Mouse (Mus musculus) limb, embryonic 15.5 days (tissue): ENCODE data around the gene Tob1. TPM values are rescaled to one million over a fixed set of nuclear protein-coding genes. Genes with fewer than 3 reads are reported as not detected.

ENCODE experiments used
- ATAC-seq: fragments of 200-750 bp; cut with Nextera tagmentation; 2 replicates; pipeline ENCODE4 v1.8.0; 2017; ENCODE audit warnings: low read depth, moderate TSS enrichment; ENCODE audit not compliant: insufficient number of reproducible peaks, low FRiP score, low TSS enrichment
- H3K27ac ChIP-seq: fragments of 300-500 bp; sonication (generic); 2 replicates; pipeline ENCODE4 v1.5.1; 2015; ENCODE audit warnings: moderate library complexity, mild to moderate bottlenecking, inconsistent platforms
- H3K27me3 ChIP-seq: fragments of 300-500 bp; sonication (generic); 2 replicates; pipeline ENCODE4 v1.6.1; 2015; ENCODE audit warnings: inconsistent platforms
- H3K36me3 ChIP-seq: fragments of 300-500 bp; sonication (generic); 2 replicates; pipeline ENCODE4 v1.6.1; 2015; ENCODE audit warnings: inconsistent platforms
- H3K4me1 ChIP-seq: fragments of 300-500 bp; sonication (generic); 2 replicates; pipeline ENCODE4 v1.6.1; 2015; ENCODE audit warnings: inconsistent platforms
- H3K4me2 ChIP-seq: fragments of 300-500 bp; sonication (generic); 2 replicates; pipeline ENCODE4 v1.6.1; 2015; ENCODE audit warnings: mild to moderate bottlenecking, inconsistent platforms
- H3K4me3 ChIP-seq: fragments of 300-500 bp; sonication (generic); 2 replicates; pipeline ENCODE4 v1.5.1; 2015; ENCODE audit warnings: mild to moderate bottlenecking, inconsistent platforms
- H3K9ac ChIP-seq: fragments of 300-500 bp; sonication (generic); 2 replicates; pipeline ENCODE4 v1.6.1; 2015; ENCODE audit warnings: inconsistent platforms
- H3K9me3 ChIP-seq: fragments of 300-500 bp; sonication (generic); 2 replicates; pipeline ENCODE4 v1.6.1; 2016; ENCODE audit warnings: inconsistent platforms
- WGBS: fragments of 180-500 bp; shearing (Covaris S2); methylation state at CpG from one replicate; pipeline ENCODE4 v1.1.7; 2015; 5-methylcytosine and 5-hydroxymethylcytosine counted together
- polyA plus RNA-seq: library from polyadenylated mRNA; unstranded; fragments of >200 nt; fragmentation: Nextera tagmentation; extraction: Ambion mirVana; gene quantifications from 2 replicates; pipeline ENCODE4 v1.2.1, GENCODE M21; 2015

Tob1 gene
- polyA plus RNA-seq, 1 experiment from 2014 or later: 43.1 TPM

GRCm38 (mm10) chr11:94177841-94178585 lies 33.2 kb upstream of the Tob1 start:
- H3K9ac ChIP-seq: no peak overlapping the region
- H3K36me3 ChIP-seq: no peaks in the 10 kb centered on the region
- ATAC-seq: no peak
- peaks cover 14% of the 10 kb centered on the region for H3K4me1 ChIP-seq
- H3K27ac ChIP-seq: no peak overlapping the region
- 70% methylated on average over 15 of the region's 15 CpGs for WGBS
- H3K4me3 ChIP-seq: no peak overlapping the region
- no peak overlapping the region for H3K4me2 ChIP-seq
- H3K9me3 ChIP-seq: no peaks in the 10 kb centered on the region
- H3K27me3 ChIP-seq: no peaks in the 10 kb centered on the region

DNA sequence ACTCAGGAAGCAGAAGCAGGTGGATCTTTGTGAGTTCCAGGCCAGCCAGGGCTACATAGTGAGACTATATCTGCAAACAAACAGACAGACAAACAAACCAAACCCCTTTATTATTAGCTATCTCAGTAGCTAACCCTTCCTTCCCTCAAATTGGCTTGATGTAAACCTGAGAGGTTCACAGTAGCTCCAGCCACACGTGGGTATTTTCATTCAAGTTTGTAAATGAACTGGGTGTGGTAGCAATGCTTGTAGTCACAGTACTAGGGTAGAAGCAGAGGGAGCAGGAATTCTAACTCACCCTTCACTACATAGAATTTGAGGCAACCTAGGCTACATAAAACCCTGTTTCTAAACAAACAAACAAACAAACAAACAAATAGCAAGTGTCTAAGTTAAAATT lies 31.5 kb upstream of the Tob1 start:
- WGBS: 16% methylated on average over 1 of the region's 1 CpGs
- H3K27me3 ChIP-seq: no peaks in the 10 kb centered on the region
- no peaks in the 10 kb centered on the region for H3K36me3 ChIP-seq
- no peak overlapping the region for H3K27ac ChIP-seq
- H3K4me1 ChIP-seq: peaks cover 14% of the 10 kb centered on the region
- H3K9ac ChIP-seq: no peak overlapping the region
- H3K4me3 ChIP-seq: no peak overlapping the region
- no peak overlapping the region for H3K4me2 ChIP-seq
- H3K9me3 ChIP-seq: no peaks in the 10 kb centered on the region
- ATAC-seq: no peak

GRCm38 (mm10) chr11:94180194-94180593 lies 31.1 kb upstream of the Tob1 start:
- Histone ChIP-seq H3K4me3 (no peak overlapping the region), H3K4me2 (no peak overlapping the region), H3K27ac (no peak overlapping the region), H3K27me3 (no peaks in the 10 kb centered on the region), H3K4me1 (peaks cover 13% of the 10 kb centered on the region), H3K9me3 (no peaks in the 10 kb centered on the region), H3K36me3 (no peaks in the 10 kb centered on the region), H3K9ac (no peak overlapping the region)
- no peak for ATAC-seq
- 76% methylated on average over 4 of the region's 4 CpGs for WGBS

DNA sequence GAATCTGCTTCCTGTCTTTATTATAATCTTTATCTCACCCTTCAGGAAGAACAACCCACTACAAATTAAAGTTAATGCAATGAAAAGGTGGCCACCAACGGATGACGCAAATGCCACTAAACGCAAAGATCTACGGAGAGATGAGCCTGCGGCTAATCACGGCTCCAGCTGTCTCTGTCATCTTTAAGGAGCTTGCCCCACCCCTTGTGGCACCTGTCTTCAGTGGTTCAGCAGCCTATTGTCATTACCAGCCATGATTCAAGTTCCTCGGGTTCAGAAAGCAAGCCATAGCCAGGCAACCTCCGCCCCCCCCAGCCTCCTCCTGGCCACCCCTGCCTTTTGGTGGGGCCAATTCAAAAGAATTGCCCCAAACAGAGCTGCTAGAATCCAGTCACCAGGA lies 29.6 kb upstream of the Tob1 start:
- H3K9me3 ChIP-seq: no peaks in the 10 kb centered on the region
- no peak overlapping the region for H3K9ac ChIP-seq
- no peaks in the 10 kb centered on the region for H3K36me3 ChIP-seq
- no peak overlapping the region for H3K4me3 ChIP-seq
- no peak for ATAC-seq
- no peaks in the 10 kb centered on the region for H3K27me3 ChIP-seq
- 84% methylated on average over 8 of the region's 8 CpGs for WGBS
- H3K27ac ChIP-seq: no peak overlapping the region
- 0 out of 2 replicates have a peak, but pooled peaks cover 4% of the 10 kb centered on the region for H3K4me1 ChIP-seq
- no peak overlapping the region for H3K4me2 ChIP-seq

DNA sequence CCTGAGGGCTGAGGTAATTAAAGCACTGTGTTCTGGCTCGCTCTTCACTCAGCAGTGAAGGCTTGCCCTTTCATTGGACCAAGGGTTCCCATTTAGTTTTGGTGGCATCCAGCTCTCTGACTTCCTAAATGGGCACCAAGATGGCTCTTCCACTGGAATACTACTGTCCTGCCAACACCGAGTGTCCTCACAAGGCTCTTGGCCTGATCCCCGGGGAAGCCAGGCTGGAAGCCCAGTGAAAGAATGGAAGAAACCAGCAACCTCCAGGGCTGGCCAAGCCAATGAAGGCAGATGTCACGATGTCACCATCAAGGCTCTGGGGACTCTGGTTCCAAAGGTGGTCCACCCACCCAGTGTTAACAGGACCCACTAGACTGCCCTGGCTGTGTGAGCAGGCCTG lies 28.5 kb upstream of the Tob1 start:
- Histone ChIP-seq H3K27me3 (no peaks in the 10 kb centered on the region), H3K36me3 (no peaks in the 10 kb centered on the region), H3K27ac (no peak overlapping the region), H3K4me1 (0 out of 2 replicates have a peak, but pooled peaks cover 4% of the 10 kb centered on the region), H3K4me2 (no peak overlapping the region), H3K9ac (no peak overlapping the region), H3K9me3 (no peaks in the 10 kb centered on the region), H3K4me3 (no peak overlapping the region)
- WGBS: 81% methylated on average over 4 of the region's 4 CpGs
- no peak for ATAC-seq

- no peak for ATAC-seq
- 90% methylated on average over 5 of the region's 5 CpGs for WGBS
- H3K4me1 ChIP-seq: 0 out of 2 replicates have a peak, but pooled peaks cover 4% of the 10 kb centered on the region
- H3K9ac ChIP-seq: no peak overlapping the region
- H3K27me3 ChIP-seq: no peaks in the 10 kb centered on the region
- no peaks in the 10 kb centered on the region for H3K36me3 ChIP-seq
- no peak overlapping the region for H3K27ac ChIP-seq
- no peaks in the 10 kb centered on the region for H3K9me3 ChIP-seq
- no peak overlapping the region for H3K4me3 ChIP-seq
- no peak overlapping the region for H3K4me2 ChIP-seq
Observed at GRCm38 (mm10) chr11:94183120-94183519, 28.1 kb upstream of the Tob1 start.

GRCm38 (mm10) chr11:94183671-94184070 lies 27.6 kb upstream of the Tob1 start:
- Histone ChIP-seq H3K27me3 (no peaks in the 10 kb centered on the region), H3K36me3 (no peaks in the 10 kb centered on the region), H3K4me1 (0 out of 2 replicates have a peak, but pooled peaks cover 2% of the 10 kb centered on the region), H3K4me2 (no peak overlapping the region), H3K9me3 (no peaks in the 10 kb centered on the region), H3K9ac (no peak overlapping the region), H3K4me3 (no peak overlapping the region), H3K27ac (no peak overlapping the region)
- ATAC-seq: no peak
- WGBS: 76% methylated on average over 2 of the region's 2 CpGs

GRCm38 (mm10) chr11:94189579-94189978 lies 21.7 kb upstream of the Tob1 start:
- Histone ChIP-seq H3K9me3 (no peaks in the 10 kb centered on the region), H3K27me3 (no peaks in the 10 kb centered on the region), H3K4me1 (peaks cover under 1% of the 10 kb centered on the region; the same call in 1 of the 2 replicates), H3K4me2 (no peak overlapping the region), H3K36me3 (no peaks in the 10 kb centered on the region), H3K4me3 (no peak overlapping the region), H3K9ac (no peak overlapping the region), H3K27ac (no peak overlapping the region)
- 66% methylated on average over 10 of the region's 10 CpGs for WGBS
- no peak for ATAC-seq

- Histone ChIP-seq H3K4me1 (peaks cover 3% of the 10 kb centered on the region; the same call in 1 of the 2 replicates), H3K4me3 (no peak overlapping the region), H3K4me2 (no peak overlapping the region), H3K27ac (no peak overlapping the region), H3K27me3 (no peaks in the 10 kb centered on the region), H3K9ac (no peak overlapping the region), H3K36me3 (no peaks in the 10 kb centered on the region), H3K9me3 (no peaks in the 10 kb centered on the region)
- no peak for ATAC-seq
- WGBS: 66% methylated on average over 5 of the region's 5 CpGs
Observed at GRCm38 (mm10) chr11:94190665-94191064, 20.6 kb upstream of the Tob1 start.

DNA sequence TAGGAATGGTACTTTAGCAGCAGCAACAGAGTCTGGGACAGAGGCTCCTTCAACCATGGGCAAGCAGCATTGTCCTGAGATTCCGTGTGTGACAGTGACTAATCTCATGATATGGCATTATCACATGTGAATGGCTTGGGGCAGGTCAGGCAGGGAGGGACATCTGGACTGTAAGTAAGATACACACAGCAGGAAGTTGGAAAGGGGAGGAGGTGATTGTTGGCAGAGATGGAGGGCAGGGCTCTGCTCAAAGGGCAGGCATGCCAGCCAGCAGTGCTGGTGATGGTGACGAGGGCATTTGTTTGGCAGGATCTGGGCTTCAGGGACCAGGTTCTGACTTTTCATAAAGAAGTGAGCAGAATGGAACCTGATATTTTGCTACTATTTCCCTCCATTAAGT lies 18.1 kb upstream of the Tob1 start:
- Histone ChIP-seq H3K9ac (no peak overlapping the region), H3K36me3 (no peaks in the 10 kb centered on the region), H3K4me1 (peaks cover 3% of the 10 kb centered on the region; the same call in 1 of the 2 replicates), H3K4me2 (no peak overlapping the region), H3K9me3 (no peaks in the 10 kb centered on the region), H3K27me3 (no peaks in the 10 kb centered on the region), H3K4me3 (no peak overlapping the region), H3K27ac (no peak overlapping the region)
- ATAC-seq: no peak
- WGBS: 74% methylated on average over 2 of the region's 2 CpGs

- H3K4me3 ChIP-seq: no peak overlapping the region
- H3K4me1 ChIP-seq: peaks cover 3% of the 10 kb centered on the region; the same call in 1 of the 2 replicates
- WGBS: 61% methylated on average over 3 of the region's 3 CpGs
- H3K9me3 ChIP-seq: no peaks in the 10 kb centered on the region
- no peaks in the 10 kb centered on the region for H3K36me3 ChIP-seq
- no peak overlapping the region for H3K4me2 ChIP-seq
- no peaks in the 10 kb centered on the region for H3K27me3 ChIP-seq
- H3K9ac ChIP-seq: no peak overlapping the region
- no peak overlapping the region for H3K27ac ChIP-seq
- no peak for ATAC-seq
Observed at GRCm38 (mm10) chr11:94196311-94196710, 14.9 kb upstream of the Tob1 start.

DNA sequence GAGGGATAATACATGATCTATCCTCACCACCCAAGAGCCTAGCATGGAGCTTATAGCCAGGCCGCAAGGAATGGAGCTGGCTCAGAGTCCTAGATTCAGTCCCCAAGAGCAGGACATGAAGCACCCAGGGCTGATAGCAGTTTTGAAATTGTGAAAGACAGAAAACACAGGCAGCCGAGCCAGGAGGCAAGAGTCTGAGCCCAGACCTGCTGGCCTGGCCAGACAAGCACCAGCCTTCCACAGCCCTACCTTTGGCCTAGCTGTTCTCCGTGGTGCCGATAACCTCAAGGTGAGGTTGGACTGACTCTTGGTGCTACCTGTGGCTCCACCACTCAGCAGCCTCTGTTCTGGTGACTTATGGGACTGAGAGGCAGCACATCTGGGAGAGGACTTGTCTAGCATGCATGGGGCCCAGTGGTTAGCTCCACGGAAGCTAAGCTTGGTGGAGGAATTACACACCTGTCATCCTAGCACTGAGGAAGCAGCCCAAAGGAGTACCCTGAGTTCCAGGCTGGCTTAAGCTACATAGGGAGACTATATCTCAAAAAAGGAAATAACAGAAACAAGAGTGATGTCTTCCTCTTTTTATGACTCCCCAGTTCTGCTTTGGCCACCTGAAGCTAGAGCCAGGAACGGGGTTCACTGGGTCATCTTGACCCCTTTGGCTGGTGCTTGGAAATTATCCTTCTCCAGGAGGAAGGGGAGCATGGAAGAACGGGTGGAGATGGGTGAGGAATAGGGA lies 12.7 kb upstream of the Tob1 start:
- Histone ChIP-seq H3K4me2 (no peak overlapping the region), H3K36me3 (no peaks in the 10 kb centered on the region), H3K4me1 (peaks cover 3% of the 10 kb centered on the region; the same call in 1 of the 2 replicates), H3K27me3 (no peaks in the 10 kb centered on the region), H3K9me3 (no peaks in the 10 kb centered on the region), H3K4me3 (no peak overlapping the region), H3K9ac (no peak overlapping the region), H3K27ac (no peak overlapping the region)
- ATAC-seq: no peak
- WGBS: 85% methylated on average over 7 of the region's 7 CpGs
